Mouse (Mus musculus) bone marrow, adult 2 months (tissue): Measurements from ENCODE around the gene Pde4a.

Experiments used
- CTCF ChIP-seq: fragments of 200-500 bp; IDR thresholded peaks from 2 replicates; pipeline ENCODE4 v1.5.1; 2011; ENCODE audit warnings: low read length, control low read depth; ENCODE audit not compliant: control insufficient read depth, insufficient read depth
- POLR2A ChIP-seq: fragments of 200-500 bp; IDR thresholded peaks from 2 replicates; pipeline ENCODE4 v1.6.1; 2011; ENCODE audit warnings: low read depth, mild to moderate bottlenecking, control low read depth, low read length, borderline replicate concordance; ENCODE audit not compliant: control insufficient read depth

DNA sequence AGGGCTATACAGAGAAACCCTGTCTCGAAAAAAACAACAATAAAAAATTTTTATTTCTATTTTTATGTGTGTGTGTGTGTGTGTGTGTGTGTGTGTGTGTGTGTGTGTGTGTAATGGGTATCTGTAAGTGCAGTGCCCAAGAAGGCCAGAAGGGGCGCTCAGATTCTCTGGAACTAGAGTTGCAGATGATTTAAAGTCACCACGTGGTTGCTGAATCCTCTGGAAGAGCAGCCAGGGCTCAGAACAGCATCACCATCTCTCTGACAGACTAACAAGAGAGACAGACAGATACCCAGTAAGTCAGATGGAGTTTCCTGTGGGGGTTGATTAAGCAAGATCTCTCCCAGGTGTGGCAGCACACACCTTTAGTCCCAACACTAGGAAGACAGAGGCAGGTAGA lies 54.3 kb downstream of the Pde4a start:
- TF ChIP-seq CTCF (no peak), POLR2A (no peak)
